Mouse (Mus musculus) neural tube, embryonic 13.5 days (tissue): Measurements from ENCODE around the gene Pan2. TPM values are rescaled to one million over a fixed set of nuclear protein-coding genes. Genes with fewer than 3 reads are reported as not detected.
"Not testable (repeated sequence)": the region's sequence is repeated elsewhere in the genome, so short reads cannot be mapped to it uniquely, and the experiment has no call there.

Source experiments
- ATAC-seq: fragments of 200-750 bp; cut with Nextera tagmentation; 2 replicates; pipeline ENCODE4 v1.8.0; 2017; ENCODE audit warnings: low read depth, mild to moderate bottlenecking, moderate TSS enrichment, moderate library complexity
- H3K27ac ChIP-seq: fragments of 300-500 bp; sonication (generic); replicated peaks from 2 replicates; pipeline ENCODE4 v1.5.1; 2015; ENCODE audit warnings: moderate library complexity, mild to moderate bottlenecking, inconsistent platforms
- H3K27me3 ChIP-seq: fragments of 300-500 bp; sonication (generic); 2 replicates; pipeline ENCODE4 v1.6.1; 2015; ENCODE audit warnings: mild to moderate bottlenecking, inconsistent platforms
- H3K36me3 ChIP-seq: fragments of 300-500 bp; sonication (generic); 2 replicates; pipeline ENCODE4 v1.6.1; 2015; ENCODE audit warnings: mild to moderate bottlenecking, inconsistent platforms
- H3K4me1 ChIP-seq: fragments of 300-500 bp; sonication (generic); replicated peaks from 2 replicates; pipeline ENCODE4 v1.6.1; 2015; ENCODE audit warnings: inconsistent platforms
- H3K4me2 ChIP-seq: fragments of 300-500 bp; sonication (generic); 2 replicates; pipeline ENCODE4 v1.6.1; 2015; ENCODE audit warnings: inconsistent platforms, mild to moderate bottlenecking, moderate library complexity
- H3K4me3 ChIP-seq: fragments of 300-500 bp; sonication (generic); 2 replicates; pipeline ENCODE4 v1.5.1; 2015; ENCODE audit warnings: mild to moderate bottlenecking, inconsistent platforms
- H3K9ac ChIP-seq: fragments of 300-500 bp; sonication (generic); 2 replicates; pipeline ENCODE4 v1.6.1; 2015; ENCODE audit warnings: moderate library complexity, mild to moderate bottlenecking, inconsistent platforms
- H3K9me3 ChIP-seq: fragments of 300-500 bp; sonication (generic); 2 replicates; pipeline ENCODE4 v1.6.1; 2016; ENCODE audit warnings: inconsistent platforms
- WGBS: fragments of 180-500 bp; shearing (Covaris S2); methylation state at CpG from one replicate; pipeline ENCODE4 v1.1.7; 2015; 5-methylcytosine and 5-hydroxymethylcytosine counted together
- polyA plus RNA-seq: library from polyadenylated mRNA; unstranded; fragments of >200 nt; fragmentation: Nextera tagmentation; extraction: Ambion mirVana; gene quantifications from 2 replicates; pipeline ENCODE4 v1.2.1, GENCODE M21; 2015

Gene Pan2
- 22.2 and 24.3 TPM in 2 replicates for polyA plus RNA-seq

- peak; percentile 99 for ATAC-seq
- peak within 1 kb of the TSS; percentile 94 for H3K27ac ChIP-seq
- peaks cover 17% of the 10 kb centered on the region for H3K4me1 ChIP-seq
- H3K4me2 ChIP-seq, result peak within 1 kb of the TSS; percentile 68
- H3K9ac ChIP-seq, result peak within 1 kb of the TSS; percentile 91
- 2% methylated on average over 37 of the region's 37 CpGs for WGBS
- no peaks in the 10 kb centered on the region for H3K9me3 ChIP-seq
- no peaks in the 10 kb centered on the region for H3K27me3 ChIP-seq
- peak within 1 kb of the TSS; percentile 59 for H3K4me3 ChIP-seq
- H3K36me3 ChIP-seq, result peaks cover 18% of the 10 kb centered on the region
Measured at GRCm38 (mm10) chr10:128303126-128304021, at the start of gene Pan2. Pan2 (plus strand) TSS chr10:128303335.

DNA sequence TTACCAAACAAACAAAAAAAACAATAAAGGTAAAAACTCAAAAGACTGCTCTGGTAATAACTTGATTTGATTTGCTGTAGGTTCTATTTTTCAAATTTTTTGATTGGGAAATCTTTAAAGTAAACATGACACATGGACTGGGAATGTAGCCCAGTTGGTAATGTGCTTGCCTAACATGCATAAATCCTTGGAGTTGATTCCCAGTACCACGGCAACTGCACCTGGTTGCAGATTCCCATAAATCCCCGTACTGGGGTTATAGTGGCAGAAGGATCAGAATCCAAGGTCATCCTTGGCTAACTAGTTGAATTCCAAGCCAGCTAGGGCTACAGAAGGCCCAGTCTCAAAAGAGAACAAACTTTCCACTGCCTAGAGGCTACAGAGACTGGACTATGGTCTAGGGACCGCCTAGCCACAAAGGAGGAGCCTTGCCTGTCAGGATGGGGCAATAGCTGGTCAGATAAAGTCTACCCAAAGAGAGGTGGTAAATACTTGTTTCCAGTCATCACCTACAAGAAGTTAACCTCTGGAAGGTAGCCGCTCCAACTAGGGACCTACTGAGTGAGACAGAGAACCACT, 49.4 kb upstream of the Pan2 start, which contains the start of gene Apon:
TSS of gene Apon (plus strand) at position 420 of the 579 bp plus-strand sequence.
- WGBS, result 90% methylated on average over 4 of the region's 4 CpGs
- H3K36me3 ChIP-seq, result peaks cover 44% of the 10 kb centered on the region
- ATAC-seq, result no peak

GRCm38 (mm10) chr10:128255925-128256324, 47.2 kb upstream of the Pan2 start:
- Histone ChIP-seq H3K36me3 (peaks cover 24% of the 10 kb centered on the region), H3K9ac (no peak overlapping the region), H3K4me1 (no peaks in the 10 kb centered on the region), H3K4me2 (no peak overlapping the region), H3K4me3 (no peak overlapping the region), H3K27me3 (no peaks in the 10 kb centered on the region), H3K27ac (no peak overlapping the region), H3K9me3 (no peaks in the 10 kb centered on the region)
- ATAC-seq, result no peak
- 88% methylated on average over 8 of the region's 8 CpGs for WGBS

More for the DNA sequence above, 49.4 kb upstream of the Pan2 start, which contains the start of gene Apon:
- no peak within 1 kb of the TSS for H3K9ac ChIP-seq
- no peaks in the 10 kb centered on the region for H3K9me3 ChIP-seq
- no peaks in the 10 kb centered on the region for H3K4me1 ChIP-seq
- H3K27me3 ChIP-seq, result no peaks in the 10 kb centered on the region
- H3K4me2 ChIP-seq, result no peak within 1 kb of the TSS
- H3K4me3 ChIP-seq, result no peak within 1 kb of the TSS
- no peak within 1 kb of the TSS for H3K27ac ChIP-seq

- no peak overlapping the region for H3K9ac ChIP-seq
- H3K4me1 ChIP-seq, result no peaks in the 10 kb centered on the region
- peaks cover 20% of the 10 kb centered on the region for H3K36me3 ChIP-seq
- H3K4me2 ChIP-seq, result no peak overlapping the region
- no peaks in the 10 kb centered on the region for H3K27me3 ChIP-seq
- no peak overlapping the region for H3K27ac ChIP-seq
- H3K9me3 ChIP-seq, result no peaks in the 10 kb centered on the region
- WGBS, result 74% methylated on average over 8 of the region's 8 CpGs
- no peak for ATAC-seq
- H3K4me3 ChIP-seq, result no peak overlapping the region
Measured at GRCm38 (mm10) chr10:128256328-128256727, 46.8 kb upstream of the Pan2 start.

DNA sequence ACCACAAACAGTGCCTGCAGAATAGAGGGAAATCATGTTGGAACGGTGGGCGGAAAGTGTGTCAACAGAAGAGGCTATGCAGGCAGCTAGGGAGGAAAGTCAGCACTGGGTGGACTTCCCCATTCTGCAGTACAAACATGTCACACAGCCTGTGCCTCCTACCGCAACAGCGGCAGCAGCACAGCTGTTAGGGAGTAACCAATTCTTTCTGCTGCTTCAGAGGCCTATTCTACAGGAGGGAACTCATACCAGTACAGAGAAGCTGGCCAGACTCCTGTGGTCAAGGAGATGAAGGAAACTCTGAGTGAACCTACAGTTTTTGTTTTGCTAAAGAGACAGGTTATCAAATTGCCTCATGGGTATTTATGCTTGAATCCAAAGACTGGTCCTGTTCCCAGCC, 44.2 kb upstream of the Pan2 start:
- no peaks in the 10 kb centered on the region for H3K27me3 ChIP-seq
- H3K4me1 ChIP-seq, result no peaks in the 10 kb centered on the region
- no peak overlapping the region for H3K27ac ChIP-seq
- no peaks in the 10 kb centered on the region for H3K9me3 ChIP-seq
- H3K36me3 ChIP-seq, result no peaks in the 10 kb centered on the region
- WGBS, result 84% methylated on average over 4 of the region's 4 CpGs
- no peak overlapping the region for H3K4me3 ChIP-seq
- no peak overlapping the region for H3K4me2 ChIP-seq
- no peak overlapping the region for H3K9ac ChIP-seq
- ATAC-seq, result no peak

DNA sequence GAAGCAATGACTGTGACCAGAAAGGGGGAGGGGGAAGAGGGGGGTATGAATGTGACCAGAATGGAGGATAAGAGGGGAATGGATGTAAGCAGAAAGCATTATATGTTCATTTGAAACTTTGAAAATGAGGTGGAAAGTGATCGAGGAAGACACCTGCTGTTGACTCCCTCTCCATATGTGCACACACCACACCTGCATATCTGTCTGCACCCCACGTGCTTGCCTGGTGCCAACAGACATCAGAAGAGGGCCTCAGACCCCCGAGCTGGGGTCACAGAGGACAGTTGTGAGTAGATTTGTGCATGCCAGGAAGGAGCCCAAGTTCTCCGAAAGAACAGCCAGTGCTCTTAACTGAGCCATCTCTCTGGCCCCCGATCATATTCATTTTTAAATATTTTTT, 43.2 kb upstream of the Pan2 start:
- no peak for ATAC-seq
- Histone ChIP-seq H3K4me1 (no peaks in the 10 kb centered on the region), H3K9me3 (no peaks in the 10 kb centered on the region), H3K4me3 (no peak overlapping the region), H3K36me3 (no peaks in the 10 kb centered on the region), H3K9ac (no peak overlapping the region), H3K4me2 (no peak overlapping the region), H3K27me3 (no peaks in the 10 kb centered on the region), H3K27ac (no peak overlapping the region)
- 88% methylated on average over 5 of the region's 5 CpGs for WGBS

DNA sequence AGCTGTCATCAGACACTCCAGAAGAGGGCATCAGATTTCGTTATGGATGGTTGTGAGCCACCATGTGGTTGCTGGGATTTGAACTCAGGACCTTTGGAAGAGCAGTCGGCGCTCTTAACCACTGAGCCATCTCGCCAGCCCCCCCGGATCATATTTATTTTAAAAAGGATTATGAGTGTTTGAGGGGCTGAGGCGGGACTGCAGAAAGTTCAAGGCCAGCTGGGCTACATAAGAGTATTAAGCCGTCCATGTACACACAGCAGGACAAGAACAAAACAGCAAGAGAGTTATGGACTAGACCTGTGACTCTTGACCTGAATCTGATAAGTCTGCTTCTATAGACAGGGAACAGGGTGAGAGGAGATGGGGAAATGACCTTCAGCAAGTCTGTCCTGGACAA, 42.8 kb upstream of the Pan2 start:
- 85% methylated on average over 7 of the region's 7 CpGs for WGBS

DNA sequence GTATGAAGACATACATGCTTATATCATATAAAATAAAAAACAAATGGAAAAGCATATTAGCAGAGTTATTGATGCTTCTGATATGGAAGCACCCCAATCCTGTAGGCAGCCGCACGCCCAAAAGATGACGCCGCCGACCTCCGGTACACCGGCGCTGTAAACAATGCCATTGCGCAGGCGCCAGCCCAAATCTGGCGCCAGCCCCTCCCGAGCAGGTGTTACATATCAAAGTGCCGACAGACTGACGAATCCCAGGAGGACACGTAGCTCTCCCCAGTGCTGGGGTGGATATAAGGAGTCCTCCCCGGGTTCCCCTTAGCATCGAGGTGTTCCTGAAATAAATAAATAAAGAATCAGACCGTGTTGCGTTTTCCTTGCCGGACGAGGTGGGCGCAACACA, 40.8 kb upstream of the Pan2 start:
- 79% methylated on average over 22 of the region's 22 CpGs for WGBS
- H3K4me2 ChIP-seq, result no peak overlapping the region
- no peaks in the 10 kb centered on the region for H3K36me3 ChIP-seq
- H3K27ac ChIP-seq, result no peak overlapping the region
- no peak overlapping the region for H3K9ac ChIP-seq
- ATAC-seq, result no peak
- no peaks in the 10 kb centered on the region for H3K9me3 ChIP-seq
- H3K4me3 ChIP-seq, result no peak overlapping the region
- no peaks in the 10 kb centered on the region for H3K4me1 ChIP-seq
- no peaks in the 10 kb centered on the region for H3K27me3 ChIP-seq

More for the DNA sequence above, 42.8 kb upstream of the Pan2 start:
- not testable (repeated sequence) for H3K27me3 ChIP-seq, H3K4me1 ChIP-seq, H3K9ac ChIP-seq, H3K27ac ChIP-seq, ATAC-seq, H3K4me3 ChIP-seq, H3K36me3 ChIP-seq, H3K4me2 ChIP-seq, H3K9me3 ChIP-seq

DNA sequence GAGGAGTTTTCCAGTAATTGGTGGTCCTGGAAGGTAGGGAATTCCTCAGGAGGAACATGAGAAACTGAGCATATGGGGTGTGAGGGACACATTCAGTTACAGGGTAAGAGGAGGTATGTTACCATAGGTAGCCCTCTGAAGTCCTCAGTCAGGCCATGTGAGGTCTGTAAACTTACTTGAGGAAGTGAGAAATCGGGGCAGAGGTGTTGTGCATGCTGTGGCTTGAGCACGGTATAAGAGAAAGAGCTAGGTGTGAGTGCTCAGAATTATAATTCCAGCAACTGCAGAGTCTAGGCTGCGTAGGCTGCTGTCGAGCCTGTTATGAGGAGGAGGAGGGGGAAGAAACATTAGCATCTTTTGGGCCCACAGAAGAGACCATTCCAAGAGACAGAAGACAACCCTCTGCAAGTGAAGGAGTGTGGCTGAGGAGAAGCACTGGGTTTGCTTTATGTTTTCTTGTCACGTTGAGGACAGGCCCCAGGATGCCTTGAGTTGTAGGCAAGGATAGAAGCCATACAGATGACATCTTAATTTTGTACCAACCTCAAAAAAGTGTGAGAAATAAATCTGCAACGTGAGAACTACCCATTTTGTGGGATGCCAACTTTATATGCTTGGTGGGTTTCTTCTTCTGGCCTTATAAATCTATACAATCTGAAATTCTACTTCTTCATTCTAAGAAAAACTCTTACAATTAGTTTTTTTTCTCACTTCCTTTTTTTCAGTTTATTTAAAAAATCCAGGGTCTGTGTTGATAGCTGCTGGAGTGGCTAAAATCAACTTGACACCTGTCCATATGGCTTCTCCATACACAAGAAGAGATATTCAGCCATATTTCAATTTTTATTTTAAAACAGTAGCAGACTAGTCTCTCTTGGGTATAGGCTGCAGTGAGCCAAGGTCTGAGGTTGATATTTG, 39.5 kb upstream of the Pan2 start:
- H3K4me1 ChIP-seq, result no peaks in the 10 kb centered on the region
- no peak for ATAC-seq
- no peaks in the 10 kb centered on the region for H3K27me3 ChIP-seq
- WGBS, result 85% methylated on average over 6 of the region's 6 CpGs
- H3K4me3 ChIP-seq, result no peak overlapping the region
- no peak overlapping the region for H3K4me2 ChIP-seq
- H3K9ac ChIP-seq, result no peak overlapping the region
- no peaks in the 10 kb centered on the region for H3K9me3 ChIP-seq
- no peaks in the 10 kb centered on the region for H3K36me3 ChIP-seq
- H3K27ac ChIP-seq, result no peak overlapping the region

DNA sequence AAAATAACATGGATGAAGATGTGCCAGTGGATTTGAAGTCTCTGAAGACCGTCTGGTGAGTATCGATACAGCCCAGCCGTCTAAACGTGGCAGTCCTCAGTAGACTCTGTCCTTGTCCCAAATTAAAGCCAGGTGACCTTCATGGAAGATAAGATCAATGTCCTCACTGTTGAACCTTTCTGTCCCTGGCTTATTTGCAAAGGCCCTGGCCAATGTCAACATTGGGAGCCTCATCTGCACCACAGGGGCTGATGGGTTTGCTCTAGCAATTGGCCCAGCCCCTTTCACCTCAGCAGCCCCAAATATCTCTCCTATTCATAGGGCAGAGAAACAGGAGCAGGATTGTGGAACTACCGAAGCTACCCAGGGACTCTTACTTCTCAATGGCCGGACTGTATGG, 34.8 kb upstream of the Pan2 start, which contains the start of gene Apof:
TSS of gene Apof (plus strand) at position 301 of the 400 bp plus-strand sequence.
- 87% methylated on average over 6 of the region's 6 CpGs for WGBS
- Histone ChIP-seq H3K4me2 (no peak within 1 kb of the TSS), H3K4me1 (peaks cover 11% of the 10 kb centered on the region; the same call in 1 of the 2 replicates), H3K4me3 (no peak within 1 kb of the TSS), H3K9me3 (no peaks in the 10 kb centered on the region), H3K9ac (no peak within 1 kb of the TSS), H3K27ac (no peak within 1 kb of the TSS), H3K27me3 (no peaks in the 10 kb centered on the region), H3K36me3 (no peaks in the 10 kb centered on the region)
- ATAC-seq, result no peak

DNA sequence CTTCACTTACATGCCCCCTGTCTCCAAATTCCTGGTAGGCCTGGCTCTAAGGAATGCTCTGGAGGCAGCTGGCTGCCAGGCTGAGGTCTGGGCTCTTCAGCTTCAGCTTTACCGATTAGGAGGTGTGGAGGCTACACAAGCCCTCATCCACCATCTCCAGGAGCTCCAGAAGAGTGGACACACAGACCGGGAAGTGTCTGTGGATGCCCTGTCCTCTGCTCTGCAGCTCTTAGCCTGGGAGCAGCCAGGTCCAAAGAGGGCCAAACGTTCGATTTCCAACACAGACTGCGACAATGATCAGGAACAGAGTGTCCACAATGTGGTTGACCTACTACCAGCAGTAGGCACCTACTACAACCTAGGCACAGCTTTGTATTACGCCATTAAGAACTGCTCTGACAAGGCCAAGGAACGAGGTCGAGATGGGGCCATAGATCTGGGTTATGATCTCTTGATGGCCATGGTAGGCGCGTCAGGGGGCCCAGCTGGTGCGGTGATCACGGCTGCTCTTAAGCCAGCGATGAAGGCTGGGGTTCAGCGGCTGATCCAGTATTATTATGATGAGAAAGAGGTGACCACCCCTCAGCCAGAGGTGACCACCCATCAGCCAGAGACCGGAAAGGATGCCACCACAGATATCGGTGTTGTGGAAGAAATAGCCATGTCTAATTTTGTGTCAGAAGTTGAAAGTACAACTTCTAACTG, 33.8 kb upstream of the Pan2 start:
- Histone ChIP-seq H3K4me1 (peaks cover 11% of the 10 kb centered on the region; the same call in 1 of the 2 replicates), H3K4me3 (no peak overlapping the region), H3K9ac (no peak overlapping the region), H3K4me2 (peak overlapping the region; percentile 62; the same call in 1 of the 2 replicates), H3K27me3 (no peaks in the 10 kb centered on the region), H3K27ac (no peak overlapping the region), H3K36me3 (no peaks in the 10 kb centered on the region), H3K9me3 (no peaks in the 10 kb centered on the region)
- 89% methylated on average over 16 of the region's 16 CpGs for WGBS
- no peak for ATAC-seq
